Mouse (Mus musculus) stomach, postnatal 0 days (tissue): Measurements from ENCODE around the gene Gm42878. TPM values are rescaled to one million over a fixed set of nuclear protein-coding genes. Genes with fewer than 3 reads are reported as not detected.
"Not testable (repeated sequence)": the region's sequence is repeated elsewhere in the genome, so short reads cannot be mapped to it uniquely, and the experiment has no call there.

Experiments used
- ATAC-seq: fragments of 200-750 bp; cut with Nextera tagmentation; 2 replicates; pipeline ENCODE4 v1.8.0; 2017; ENCODE audit not compliant: low FRiP score, low TSS enrichment
- DNase-seq: peaks from one replicate; pipeline ENCODE4 v3.0.0-alpha.2; 2016; ENCODE audit warnings: low spot score
- H3K27ac ChIP-seq: fragments of 300-500 bp; sonication (generic); replicated peaks from 2 replicates; pipeline ENCODE4 v1.5.1; 2014; ENCODE audit warnings: mild to moderate bottlenecking, control low read depth
- H3K27me3 ChIP-seq: fragments of 300-500 bp; sonication (generic); 2 replicates; pipeline ENCODE4 v1.6.1; 2014; ENCODE audit warnings: low read length; ENCODE audit not compliant: control insufficient read depth, insufficient read depth
- H3K36me3 ChIP-seq: fragments of 300-500 bp; sonication (generic); 2 replicates; pipeline ENCODE4 v1.6.1; 2014; ENCODE audit warnings: low read length, mixed read lengths; ENCODE audit not compliant: control insufficient read depth, insufficient read depth
- H3K4me1 ChIP-seq: fragments of 300-500 bp; sonication (generic); replicated peaks from 2 replicates; pipeline ENCODE4 v1.6.1; 2014; ENCODE audit warnings: antibody characterized with exemption; ENCODE audit not compliant: control insufficient read depth, insufficient read depth
- H3K4me2 ChIP-seq: fragments of 300-500 bp; sonication (generic); replicated peaks from 2 replicates; pipeline ENCODE4 v1.6.1; 2014; ENCODE audit warnings: low read depth, mild to moderate bottlenecking, control low read depth, moderate library complexity
- H3K4me3 ChIP-seq: fragments of 300-500 bp; sonication (generic); 2 replicates; pipeline ENCODE4 v1.5.1; 2014; ENCODE audit warnings: low read depth, low read length, control low read depth
- H3K9ac ChIP-seq: fragments of 300-500 bp; sonication (generic); 2 replicates; pipeline ENCODE4 v1.6.1; 2014; ENCODE audit warnings: mild to moderate bottlenecking, low read length, control low read depth, mixed read lengths
- H3K9me3 ChIP-seq: fragments of 300-500 bp; sonication (generic); 2 replicates; pipeline ENCODE4 v1.6.1; 2016; ENCODE audit warnings: low read length; ENCODE audit not compliant: control insufficient read depth
- CTCF ChIP-seq: IDR thresholded peaks from 2 replicates; pipeline ENCODE4 v1.5.1; 2016; ENCODE audit warnings: antibody characterized with exemption, low read depth, mild to moderate bottlenecking, moderate library complexity
- EP300 ChIP-seq: optimal IDR thresholded peaks from 2 replicates; pipeline ENCODE3; 2016; ENCODE audit warnings: antibody characterized with exemption
- WGBS: fragments of 180-500 bp; shearing (Covaris S2); extraction: QIAGEN DNeasy Blood & Tissue Kit; methylation state at CpG from one replicate; pipeline ENCODE4 v1.1.7; 2014; 5-methylcytosine and 5-hydroxymethylcytosine counted together
- polyA plus RNA-seq: library from polyadenylated mRNA; unstranded; fragments of >200 nt; fragmentation: Nextera tagmentation; extraction: Ambion mirVana; gene quantifications from 2 replicates; pipeline ENCODE4 v1.2.1, GENCODE M21; 2015

The Gm42878 gene
- polyA plus RNA-seq, 1 experiment from 2014 or later: not detected

DNA sequence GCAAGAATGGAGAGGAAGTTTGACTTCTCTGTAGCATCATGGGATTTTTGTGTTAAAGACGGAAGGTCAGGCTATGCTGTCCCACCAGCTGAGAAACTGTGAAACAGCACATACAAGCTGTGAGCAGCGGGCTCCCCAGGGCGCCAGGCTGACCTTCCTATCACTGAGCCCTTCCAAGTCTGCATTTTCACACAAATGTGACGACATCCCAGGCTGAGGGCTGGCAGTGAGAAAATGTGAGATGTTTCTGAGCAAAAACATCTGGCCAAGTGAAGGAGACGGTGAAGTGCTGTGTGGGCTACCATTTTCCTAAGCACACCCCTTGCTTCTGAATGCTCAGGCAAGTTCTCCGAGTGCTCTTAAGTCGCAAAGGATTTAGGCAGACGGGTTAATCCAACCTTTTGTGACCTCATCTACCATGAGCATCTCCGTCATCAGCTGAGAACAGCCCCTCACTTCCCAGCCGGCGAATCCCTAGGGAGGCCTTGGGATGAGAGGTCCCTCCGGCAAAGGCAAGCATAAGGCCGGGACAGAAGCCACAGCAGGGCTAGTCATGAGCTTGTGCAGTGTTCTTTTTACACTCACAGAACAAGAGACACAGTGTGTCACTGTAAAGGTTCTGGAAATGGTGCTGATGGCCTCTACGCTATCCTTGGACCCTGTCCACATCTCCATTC is 19.4 kb downstream of the Gm42878 start:
- no peak overlapping the region for H3K9ac ChIP-seq
- no peak overlapping the region for H3K27ac ChIP-seq
- DNase-seq (no peak), ATAC-seq (no peak)
- no peaks in the 10 kb centered on the region for H3K4me1 ChIP-seq
- no peak overlapping the region for H3K4me2 ChIP-seq
- peaks cover 44% of the 10 kb centered on the region for H3K36me3 ChIP-seq
- no peak overlapping the region for H3K4me3 ChIP-seq
- 81% methylated on average over 14 of the region's 14 CpGs for WGBS
- TF ChIP-seq CTCF: no peak
- TF ChIP-seq EP300: no peak
- no peaks in the 10 kb centered on the region for H3K9me3 ChIP-seq
- no peaks in the 10 kb centered on the region for H3K27me3 ChIP-seq

- H3K4me3 ChIP-seq, H3K27me3 ChIP-seq, H3K27ac ChIP-seq, H3K4me1 ChIP-seq, DNase-seq, H3K9ac ChIP-seq, H3K4me2 ChIP-seq, ATAC-seq, H3K9me3 ChIP-seq: not testable (repeated sequence)
- 81% methylated on average over 10 of the region's 17 CpGs for WGBS
- peaks cover 14% of the 10 kb centered on the region; the same call in 1 of the 2 replicates for H3K36me3 ChIP-seq
Measured at GRCm38 (mm10) chr5:121519758-121520157, 25.5 kb downstream of the Gm42878 start.

- Histone ChIP-seq H3K9ac (no peak overlapping the region), H3K27me3 (no peaks in the 10 kb centered on the region), H3K4me1 (no peaks in the 10 kb centered on the region), H3K4me2 (no peak overlapping the region), H3K9me3 (no peaks in the 10 kb centered on the region), H3K36me3 (peaks cover 8% of the 10 kb centered on the region; the same call in 1 of the 2 replicates), H3K27ac (no peak overlapping the region), H3K4me3 (no peak overlapping the region)
- DNase-seq: no peak
- 91% methylated on average over 9 of the region's 9 CpGs for whole genome bisulfite sequencing
- no peak for ATAC-seq
- TF ChIP-seq EP300 (no peak), CTCF (no peak)
Measured at GRCm38 (mm10) chr5:121518983-121519382, 26.3 kb downstream of the Gm42878 start.

- Histone ChIP-seq H3K9me3 (no peaks in the 10 kb centered on the region), H3K4me2 (no peak overlapping the region), H3K36me3 (no peaks in the 10 kb centered on the region), H3K9ac (no peak overlapping the region), H3K27ac (no peak overlapping the region), H3K27me3 (no peaks in the 10 kb centered on the region), H3K4me3 (no peak overlapping the region), H3K4me1 (no peaks in the 10 kb centered on the region)
- WGBS: 62% methylated on average over 7 of the region's 7 CpGs
- TF ChIP-seq CTCF: no peak
- no peak for TF ChIP-seq EP300
- DNase-seq (peak; percentile 30), ATAC-seq (peak; percentile 94)
Measured at GRCm38 (mm10) chr5:121510009-121510408, 35.3 kb downstream of the Gm42878 start.

DNA sequence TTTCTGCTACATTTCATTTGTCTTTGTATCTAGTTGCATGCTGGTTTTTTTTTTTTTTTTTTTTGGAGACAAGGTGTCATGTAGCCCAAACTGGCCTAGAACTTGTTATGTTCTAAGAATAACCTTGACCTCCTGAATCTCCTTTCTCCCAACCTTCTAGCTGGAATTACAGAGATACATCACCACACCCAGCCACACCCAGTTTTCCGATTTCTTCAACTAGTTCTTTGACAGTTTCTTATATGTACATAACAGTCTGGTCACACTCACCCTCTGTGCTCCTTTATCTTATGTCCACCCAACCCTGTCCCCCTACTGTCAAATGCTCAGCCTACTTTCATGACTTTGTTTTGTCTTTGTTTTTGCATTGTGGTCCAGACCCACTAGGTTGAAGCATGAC is 38.4 kb downstream of the Gm42878 start:
- Histone ChIP-seq H3K9ac (no peak overlapping the region), H3K4me3 (no peak overlapping the region), H3K4me2 (no peak overlapping the region), H3K27ac (no peak overlapping the region), H3K4me1 (no peaks in the 10 kb centered on the region), H3K36me3 (no peaks in the 10 kb centered on the region), H3K27me3 (no peaks in the 10 kb centered on the region), H3K9me3 (no peaks in the 10 kb centered on the region)
- TF ChIP-seq EP300 (no peak), CTCF (no peak)
- DNase-seq (no peak), ATAC-seq (no peak)
- 55% methylated on average over 1 of the region's 1 CpGs for WGBS

DNA sequence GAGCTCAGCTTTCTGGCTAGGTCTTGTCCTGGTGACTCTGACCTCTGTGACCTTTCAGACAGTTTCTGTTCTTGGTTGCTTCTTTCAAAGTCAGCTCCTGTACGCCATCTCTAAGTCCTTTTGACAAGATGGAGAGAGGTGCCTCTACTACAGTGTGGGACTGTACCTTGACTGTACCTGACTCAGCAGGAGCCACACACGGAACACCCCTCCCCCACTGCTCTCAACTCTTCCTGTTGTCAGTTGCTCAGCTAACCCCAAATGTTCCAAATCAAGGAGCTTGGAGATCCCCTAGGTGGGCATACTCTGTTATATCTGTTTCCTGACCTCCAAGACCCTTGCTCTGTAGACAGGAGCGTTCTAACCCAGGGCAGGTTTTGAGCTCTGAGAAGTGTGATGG is 42.1 kb downstream of the Gm42878 start, which contains the start of gene Adam1b:
TSS of gene Adam1b (minus strand) at position 205 of the 400 bp plus-strand sequence.
- no peak within 1 kb of the TSS for H3K27ac ChIP-seq
- no peak for TF ChIP-seq EP300
- no peak for TF ChIP-seq CTCF
- no peak within 1 kb of the TSS for H3K9ac ChIP-seq
- DNase-seq (no peak), ATAC-seq (no peak)
- H3K4me2 ChIP-seq: no peak within 1 kb of the TSS
- WGBS: 72% methylated on average over 3 of the region's 3 CpGs
- no peaks in the 10 kb centered on the region for H3K27me3 ChIP-seq
- H3K36me3 ChIP-seq: no peaks in the 10 kb centered on the region
- H3K4me3 ChIP-seq: no peak within 1 kb of the TSS
- no peaks in the 10 kb centered on the region for H3K4me1 ChIP-seq
- H3K9me3 ChIP-seq: no peaks in the 10 kb centered on the region

DNA sequence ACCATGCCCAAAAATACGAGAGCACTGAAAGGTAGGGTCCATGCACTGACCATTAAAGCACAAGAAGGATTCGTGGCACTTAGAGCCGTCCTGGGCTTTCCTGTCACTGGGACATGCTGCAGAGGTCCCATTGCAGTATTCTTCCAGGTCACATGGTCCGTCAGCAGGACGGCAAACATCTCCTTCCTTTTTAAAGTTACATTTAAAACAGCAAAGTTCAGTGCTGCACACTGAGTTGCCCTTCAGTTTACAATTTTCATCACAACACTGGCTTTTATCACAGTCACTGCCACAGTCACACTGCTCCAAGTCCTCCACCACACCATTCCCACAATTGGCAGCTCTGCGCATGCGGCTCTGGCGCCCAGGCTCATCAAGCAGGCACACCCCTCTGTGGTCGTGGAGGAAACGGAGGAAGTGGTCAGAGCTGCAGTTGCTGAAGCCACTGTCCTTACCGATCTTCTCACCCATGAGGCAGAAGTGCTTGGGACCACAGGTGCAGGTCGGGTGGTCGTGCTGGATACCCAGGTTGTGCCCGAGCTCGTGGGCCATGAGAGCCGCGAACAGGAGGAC is 43.8 kb downstream of the Gm42878 start:
- H3K9ac ChIP-seq, H3K9me3 ChIP-seq, H3K36me3 ChIP-seq, DNase-seq, H3K4me3 ChIP-seq, H3K27ac ChIP-seq, ATAC-seq, H3K27me3 ChIP-seq, H3K4me1 ChIP-seq, H3K4me2 ChIP-seq: not testable (repeated sequence)
- 70% methylated on average over 10 of the region's 17 CpGs for WGBS
